Mouse (Mus musculus): ENCODE measurements around the gene Pitpnb.

Pitpnb gene

DNA sequence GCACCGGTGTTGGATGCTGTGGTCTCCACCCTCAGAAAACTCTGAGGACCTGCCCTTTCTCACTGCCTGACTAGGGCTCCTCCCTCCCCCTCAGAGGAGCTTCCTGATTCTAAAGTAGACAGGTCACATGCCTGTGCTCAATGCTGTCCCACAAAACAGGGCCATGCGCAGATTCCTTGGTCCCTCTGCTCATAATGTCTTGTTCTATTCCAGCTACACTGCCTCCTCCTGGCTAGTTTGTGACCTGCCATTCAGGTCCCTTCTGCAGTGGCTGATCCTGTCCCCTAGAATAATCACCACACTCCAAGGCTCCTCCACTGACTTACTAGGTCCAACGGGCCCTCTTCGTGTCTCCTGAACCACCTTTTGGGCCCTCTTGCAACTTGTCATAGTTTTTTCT is 65.6 kb downstream of the Pitpnb start:
- no peak for DNase-seq (ENCODE audit: low read depth, low spot score)

DNA sequence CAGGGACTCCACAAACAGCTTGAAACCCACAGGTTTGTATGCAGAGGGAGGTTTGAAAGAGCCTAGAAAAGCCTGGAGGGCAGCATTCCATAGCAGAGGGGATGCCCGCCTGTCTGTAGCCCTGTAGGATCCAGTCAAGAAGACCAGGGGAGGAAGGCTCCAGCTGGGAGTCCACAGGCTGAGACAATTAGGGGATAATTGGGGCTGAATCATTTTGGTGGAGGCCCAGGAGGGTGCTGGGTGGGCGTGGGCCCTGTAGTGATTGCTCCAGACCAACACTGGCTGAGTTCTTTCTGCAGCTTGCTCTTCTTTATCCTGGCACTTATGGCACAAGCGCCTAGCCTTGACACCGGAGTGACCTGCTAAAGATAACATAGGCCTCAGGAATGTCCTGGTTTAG is 67.9 kb downstream of the Pitpnb start:
- DNase-seq (ENCODE audit: low read depth, low spot score), result no peak

GRCm38 (mm10) chr5:111399271-111399670 is 68.7 kb downstream of the Pitpnb start:
- DNase-seq (ENCODE audit: low read depth, low spot score), result no peak

- no peak for DNase-seq (ENCODE audit: low read depth, low spot score)
Measured at GRCm38 (mm10) chr5:111401879-111402650, 71.5 kb downstream of the Pitpnb start.

- no peak for DNase-seq (ENCODE audit: low read depth, low spot score)
Measured at GRCm38 (mm10) chr5:111402651-111402996, 72.1 kb downstream of the Pitpnb start.

DNA sequence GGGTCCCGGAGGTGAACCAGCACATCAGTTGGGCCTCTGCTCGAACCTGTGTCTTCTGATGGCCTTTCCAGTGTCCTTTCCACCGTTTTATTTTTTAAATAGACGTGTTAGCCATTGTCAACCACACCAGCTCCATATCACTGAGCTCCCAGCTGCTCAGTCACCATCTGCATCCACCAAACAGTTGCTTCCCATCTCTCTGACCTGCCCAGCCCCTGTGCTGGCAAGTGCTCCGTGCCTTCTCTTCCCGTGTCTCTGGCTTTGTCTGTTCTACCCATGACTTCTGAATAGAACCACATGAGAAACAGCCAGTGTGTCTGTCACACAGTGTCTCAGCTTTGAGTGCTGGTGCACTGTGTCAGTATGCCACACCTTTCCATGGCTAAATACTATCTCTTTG is 74.2 kb downstream of the Pitpnb start:
- DNase-seq (ENCODE audit: low read depth, low spot score), result no peak

GRCm38 (mm10) chr5:111408470-111409105 is 78.0 kb downstream of the Pitpnb start:
- no peak for DNase-seq (ENCODE audit: low read depth, low spot score)

GRCm38 (mm10) chr5:111409412-111410044 is 79.0 kb downstream of the Pitpnb start:
- no peak for DNase-seq (ENCODE audit: low read depth, low spot score)

DNA sequence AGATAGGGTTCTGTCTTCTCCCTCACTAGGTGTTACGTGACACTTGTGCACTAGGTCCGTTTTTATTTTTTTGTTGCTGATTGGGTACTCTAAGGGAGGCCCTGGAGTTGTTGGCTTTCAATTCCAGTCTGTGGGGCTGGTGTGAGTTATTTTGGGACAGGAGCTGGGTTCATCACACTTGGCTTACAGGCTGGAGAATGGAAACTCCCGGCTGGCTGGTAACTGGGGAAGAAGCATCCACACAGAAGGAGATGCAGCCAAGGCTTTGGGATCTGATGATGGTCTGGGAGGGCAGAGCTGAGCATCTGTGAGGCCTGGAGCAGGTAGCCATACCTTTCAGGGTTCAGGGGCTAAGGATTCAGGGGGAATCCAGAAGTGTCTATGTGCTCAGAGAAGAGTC is 80.1 kb downstream of the Pitpnb start:
- no peak for DNase-seq (ENCODE audit: low read depth, low spot score)

DNA sequence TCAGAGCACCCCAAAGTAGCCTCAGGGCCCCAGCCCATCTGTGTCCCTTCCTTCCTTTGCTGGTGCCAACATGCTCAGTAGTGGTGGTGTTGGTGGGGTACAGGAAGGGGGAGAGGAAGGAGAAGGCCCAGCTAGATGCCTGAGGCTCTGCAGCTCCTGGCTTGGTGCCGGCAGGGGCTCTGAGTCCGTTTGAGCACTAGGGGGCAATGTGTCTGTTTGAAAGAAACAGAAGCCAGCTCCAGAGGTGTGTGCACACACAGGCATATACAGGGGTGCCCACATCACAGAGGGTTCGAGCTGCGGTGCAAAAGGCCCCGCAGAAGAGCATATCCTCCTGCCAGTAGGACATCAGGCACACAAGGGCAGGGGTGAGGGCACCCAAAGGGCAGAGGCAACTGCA is 83.6 kb downstream of the Pitpnb start:
- peak; percentile 36 for DNase-seq (ENCODE audit: low read depth, low spot score)

GRCm38 (mm10) chr5:111414770-111415249 is 84.2 kb downstream of the Pitpnb start:
- DNase-seq (ENCODE audit: low read depth, low spot score), result no peak

GRCm38 (mm10) chr5:111415575-111415974 is 85.0 kb downstream of the Pitpnb start:
- DNase-seq (ENCODE audit: low read depth, low spot score), result no peak

- DNase-seq (ENCODE audit: low read depth, low spot score), result no peak
Measured at GRCm38 (mm10) chr5:111416048-111416447, 85.5 kb downstream of the Pitpnb start.

DNA sequence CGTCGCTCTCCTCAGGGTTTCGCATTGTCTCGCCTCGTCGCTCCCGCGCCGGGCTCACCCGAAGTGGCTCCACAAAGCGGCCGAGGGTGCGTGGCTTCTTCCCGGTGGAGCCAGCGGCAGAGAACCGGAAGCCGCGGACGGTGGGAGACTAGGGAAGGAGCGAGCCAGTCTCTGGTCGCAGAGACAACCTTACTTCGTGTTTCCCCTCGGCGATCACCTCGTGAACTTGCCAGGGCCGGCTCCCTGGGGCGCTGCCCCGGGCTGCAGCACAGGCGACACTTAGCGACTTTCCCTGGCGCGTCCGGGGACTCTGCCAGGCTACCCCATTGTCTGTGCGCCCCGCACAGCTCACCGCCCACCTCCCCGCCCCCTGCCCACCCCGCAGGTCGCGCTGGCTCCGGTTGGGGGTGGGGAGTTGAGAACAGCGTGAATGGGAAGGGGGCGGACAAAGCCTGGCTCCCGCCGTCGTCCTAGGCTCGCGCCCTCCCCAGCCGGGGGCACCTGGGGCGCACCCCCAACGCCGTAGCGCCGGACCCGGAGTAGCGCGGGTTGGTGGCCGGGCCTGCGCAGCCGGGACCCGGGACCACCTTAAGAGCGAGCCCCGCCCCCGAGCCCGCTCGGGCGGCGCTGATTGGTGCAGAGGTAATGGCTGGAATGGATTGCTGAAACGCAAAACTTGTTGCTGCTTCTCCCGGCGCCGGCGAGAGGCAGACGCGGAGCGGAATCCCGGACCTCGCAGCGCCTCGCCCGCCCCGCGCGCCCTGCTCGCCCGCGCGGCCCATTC is 86.2 kb downstream of the Pitpnb start, which contains the start of gene Mn1:
Mn1 (plus strand) TSS at position 772 of the 784 bp plus-strand sequence.
- peak; percentile 20 for DNase-seq (ENCODE audit: low read depth, low spot score)

DNA sequence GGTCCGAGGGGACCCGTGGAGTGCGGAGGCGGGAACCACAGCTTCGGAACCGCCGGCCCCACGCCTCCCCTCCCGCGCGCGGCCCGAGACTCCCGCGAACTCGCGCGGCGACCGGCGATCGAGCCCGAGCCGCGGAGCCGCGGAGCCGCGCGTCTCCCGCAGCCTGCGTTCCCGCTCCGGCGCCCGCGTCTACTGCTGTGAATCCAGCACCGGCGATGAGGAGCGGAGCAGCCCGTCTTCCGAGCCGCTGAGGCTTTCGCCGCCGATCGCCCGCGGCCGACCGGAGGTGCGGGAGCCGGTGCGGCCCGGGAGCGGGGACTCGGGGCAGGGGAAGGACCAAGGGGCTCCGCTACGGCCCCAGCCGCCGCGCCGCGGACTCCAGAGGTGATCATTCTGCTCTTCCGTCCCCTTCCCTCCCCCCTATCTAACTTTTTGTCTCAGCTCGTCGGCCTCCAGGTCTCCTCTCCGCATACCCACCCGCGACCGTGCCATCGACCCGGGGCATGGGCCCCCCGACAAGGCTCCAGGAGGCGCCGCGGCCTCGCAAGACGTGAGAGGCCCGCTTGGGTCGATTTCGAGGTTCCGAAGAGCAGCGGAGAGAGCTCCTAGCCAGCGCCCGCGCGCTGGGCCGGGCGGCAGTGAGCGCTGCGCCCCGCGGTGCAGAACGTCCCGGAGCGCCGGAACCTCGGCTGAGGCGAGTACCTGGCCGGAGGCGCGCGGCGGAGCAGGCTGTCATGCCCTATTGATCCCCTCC is 87.0 kb downstream of the Pitpnb start:
- DNase-seq (ENCODE audit: low read depth, low spot score), result no peak

- no peak for DNase-seq (ENCODE audit: low read depth, low spot score)
Measured at GRCm38 (mm10) chr5:111418202-111419120, 87.9 kb downstream of the Pitpnb start.

GRCm38 (mm10) chr5:111419121-111419881 is 88.7 kb downstream of the Pitpnb start:
- DNase-seq (ENCODE audit: low read depth, low spot score), result no peak

DNA sequence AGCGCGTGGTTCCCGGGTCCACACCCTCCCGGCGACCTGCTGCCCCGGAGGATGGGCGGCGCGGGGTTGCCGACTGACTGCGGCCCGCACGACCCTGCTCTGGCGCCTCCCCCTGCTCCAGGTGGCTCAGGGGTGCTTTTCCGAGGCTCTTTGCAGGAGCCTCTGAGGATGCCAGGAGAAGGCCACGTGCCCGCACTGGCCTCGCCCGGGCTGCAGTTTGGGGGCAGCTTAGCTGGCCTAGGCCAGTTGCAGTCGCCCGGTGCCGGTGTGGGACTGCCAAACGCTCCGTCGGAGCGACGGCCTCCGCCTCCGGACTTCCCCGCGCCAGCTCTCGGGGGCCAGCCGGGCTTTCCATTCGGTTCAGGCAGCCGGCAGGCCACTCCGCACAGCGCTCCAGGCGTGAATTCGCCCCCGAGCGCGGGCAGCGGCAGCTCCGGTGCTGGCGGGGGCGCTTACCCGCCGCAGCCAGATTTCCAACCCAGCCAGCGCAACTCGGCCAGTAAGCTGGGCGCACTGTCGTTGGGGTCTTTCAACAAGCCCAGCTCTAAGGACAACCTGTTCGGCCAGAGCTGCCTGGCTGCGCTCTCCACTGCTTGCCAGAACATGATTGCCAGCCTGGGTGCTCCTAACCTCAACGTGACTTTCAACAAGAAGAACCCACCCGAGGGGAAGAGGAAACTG is 89.6 kb downstream of the Pitpnb start:
- DNase-seq (ENCODE audit: low read depth, low spot score), result no peak

DNA sequence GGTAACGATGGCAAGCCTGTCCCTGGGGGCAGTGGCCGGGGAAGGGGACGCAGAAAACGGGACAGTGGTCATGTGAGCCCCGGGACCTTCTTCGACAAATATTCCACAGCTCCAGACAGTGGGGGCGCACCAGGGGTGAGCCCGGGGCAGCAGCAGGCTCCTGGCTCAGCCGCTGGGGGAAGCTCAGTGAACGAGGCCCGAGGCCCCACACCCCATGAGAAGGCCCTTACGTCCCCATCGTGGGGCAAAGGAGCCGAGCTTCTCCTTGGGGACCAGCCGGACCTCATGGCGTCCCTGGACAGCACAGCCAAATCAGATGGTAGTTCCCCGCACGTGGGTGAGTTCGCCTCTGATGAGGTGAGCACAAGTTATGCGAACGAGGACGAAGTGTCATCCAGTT is 90.3 kb downstream of the Pitpnb start:
- DNase-seq (ENCODE audit: low read depth, low spot score), result no peak
